In the genomic region with DNA sequence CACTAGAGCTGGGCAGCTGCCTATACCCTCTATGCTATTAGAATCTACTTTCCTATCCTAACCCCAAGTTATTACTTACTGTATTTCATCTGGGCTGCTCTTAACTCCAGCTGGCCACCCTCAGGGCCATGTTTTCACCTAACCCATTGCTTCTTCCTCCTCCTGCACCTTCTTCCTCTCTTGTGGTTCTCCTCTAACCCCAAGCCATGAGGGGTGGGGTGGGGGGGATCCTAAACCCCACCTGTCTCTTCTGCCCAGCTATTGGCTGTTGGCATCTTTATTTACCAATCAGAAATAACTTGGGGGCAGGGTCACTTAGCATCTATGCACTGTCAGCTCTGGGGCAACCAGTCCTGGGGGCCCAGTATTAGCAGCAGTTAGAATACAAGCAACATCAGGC, we compare ENCODE assay signal across 9 mouse cellular contexts.
"Had no signal": no experiment of that assay in that cellular context is flagged by ENCODE, and none has a peak within 500 bp of the region (broad histone marks: within the 10 kb centered on the region; RNA-seq: fewer than 3 reads in every experiment).

No protein-coding gene starts in this region.

- H3K9me3 ChIP-seq: limb, embryonic 15.5 days; midbrain, embryonic 12.5 days; stomach, embryonic 15.5 days had no signal

- H3K27ac ChIP-seq: limb, embryonic 15.5 days; midbrain, embryonic 12.5 days; stomach, embryonic 15.5 days had no signal

- DNase-seq: kidney, adult 11 months; kidney, adult 9 months; kidney, postnatal 10 days; liver, embryonic 13.5 days; lung, adult 18-20 months; right cerebral cortex, postnatal 14 days had no signal

- H3K4me2 ChIP-seq: limb, embryonic 15.5 days; liver, embryonic 13.5 days; midbrain, embryonic 12.5 days; stomach, embryonic 15.5 days had no signal

- H3K9ac ChIP-seq: limb, embryonic 15.5 days; liver, embryonic 13.5 days; midbrain, embryonic 12.5 days; stomach, embryonic 15.5 days had no signal

- H3K27me3 ChIP-seq: limb, embryonic 15.5 days; liver, embryonic 13.5 days; midbrain, embryonic 12.5 days; stomach, embryonic 15.5 days had no signal

- H3K36me3 ChIP-seq: limb, embryonic 15.5 days; midbrain, embryonic 12.5 days; stomach, embryonic 15.5 days had no signal

- H3K4me3 ChIP-seq: limb, embryonic 15.5 days; liver, embryonic 13.5 days; midbrain, embryonic 12.5 days; stomach, embryonic 15.5 days had no signal

- H3K4me1 ChIP-seq: limb, embryonic 15.5 days; midbrain, embryonic 12.5 days had no signal
